In genomic region chr4:65930901-65931300, GRCm38 (mm10) we compare ENCODE assay signal across 25 mouse cellular contexts.
"Had no signal": no experiment of that assay in that cellular context is flagged by ENCODE, and none has a peak within 500 bp of the region (broad histone marks: within the 10 kb centered on the region; RNA-seq: fewer than 3 reads in every experiment).

No protein-coding gene starts in this region.

- ATAC-seq: forebrain, embryonic 16.5 days; hindbrain, embryonic 16.5 days; inflammation-experienced regulatory T-cells, adult 6 months; intestine, embryonic 15.5 days; intestine, postnatal 0 days had no signal

- H3K9ac ChIP-seq: heart, embryonic 12.5 days; hindbrain, embryonic 12.5 days; hindbrain, embryonic 14.5 days; intestine, embryonic 15.5 days; limb, embryonic 12.5 days had no signal

- H3K4me1 ChIP-seq: heart, embryonic 10.5 days; heart, embryonic 12.5 days; hindbrain, embryonic 10.5 days; hindbrain, embryonic 12.5 days; intestine, embryonic 15.5 days; limb, embryonic 10.5 days; limb, embryonic 12.5 days had no signal

- DNase-seq: gastrocnemius, adult 2 months; gastrocnemius, postnatal 10 days; gastrocnemius, postnatal 25 days; heart, adult 18-20 months; heart, postnatal 10 days; heart, postnatal 4 days; kidney, adult 18-20 months; kidney, adult 8-10 months; kidney, postnatal 10 days; kidney, postnatal 25 days; kidney, postnatal 4 days had no signal

- H3K27me3 ChIP-seq: heart, embryonic 12.5 days; hindbrain, embryonic 12.5 days; intestine, embryonic 15.5 days; limb, embryonic 12.5 days had no signal

- H3K9me3 ChIP-seq: heart, embryonic 10.5 days; heart, embryonic 12.5 days; hindbrain, embryonic 10.5 days; hindbrain, embryonic 12.5 days; intestine, embryonic 15.5 days; limb, embryonic 10.5 days; limb, embryonic 12.5 days had no signal

- H3K36me3 ChIP-seq: heart, embryonic 10.5 days; heart, embryonic 12.5 days; hindbrain, embryonic 10.5 days; hindbrain, embryonic 12.5 days; intestine, embryonic 15.5 days; limb, embryonic 10.5 days; limb, embryonic 12.5 days had no signal

- H3K4me2 ChIP-seq: heart, embryonic 12.5 days; hindbrain, embryonic 12.5 days; hindbrain, embryonic 14.5 days; intestine, embryonic 15.5 days; limb, embryonic 12.5 days had no signal

- H3K4me3 ChIP-seq: gastrocnemius, adult 2 months; heart, embryonic 10.5 days; heart, embryonic 12.5 days; hindbrain, embryonic 10.5 days; hindbrain, embryonic 12.5 days; intestine, embryonic 15.5 days; layer of hippocampus, adult 2 months; left cerebral cortex, adult 2 months; limb, embryonic 10.5 days; limb, embryonic 12.5 days had no signal

- H3K27ac ChIP-seq: gastrocnemius, adult 2 months; heart, embryonic 10.5 days; hindbrain, embryonic 10.5 days; hindbrain, embryonic 12.5 days; hindbrain, embryonic 14.5 days; intestine, embryonic 15.5 days; layer of hippocampus, adult 2 months; left cerebral cortex, adult 2 months; limb, embryonic 10.5 days; limb, embryonic 12.5 days had no signal
